ENCODE assay signal across 24 mouse cellular contexts in the genomic region with DNA sequence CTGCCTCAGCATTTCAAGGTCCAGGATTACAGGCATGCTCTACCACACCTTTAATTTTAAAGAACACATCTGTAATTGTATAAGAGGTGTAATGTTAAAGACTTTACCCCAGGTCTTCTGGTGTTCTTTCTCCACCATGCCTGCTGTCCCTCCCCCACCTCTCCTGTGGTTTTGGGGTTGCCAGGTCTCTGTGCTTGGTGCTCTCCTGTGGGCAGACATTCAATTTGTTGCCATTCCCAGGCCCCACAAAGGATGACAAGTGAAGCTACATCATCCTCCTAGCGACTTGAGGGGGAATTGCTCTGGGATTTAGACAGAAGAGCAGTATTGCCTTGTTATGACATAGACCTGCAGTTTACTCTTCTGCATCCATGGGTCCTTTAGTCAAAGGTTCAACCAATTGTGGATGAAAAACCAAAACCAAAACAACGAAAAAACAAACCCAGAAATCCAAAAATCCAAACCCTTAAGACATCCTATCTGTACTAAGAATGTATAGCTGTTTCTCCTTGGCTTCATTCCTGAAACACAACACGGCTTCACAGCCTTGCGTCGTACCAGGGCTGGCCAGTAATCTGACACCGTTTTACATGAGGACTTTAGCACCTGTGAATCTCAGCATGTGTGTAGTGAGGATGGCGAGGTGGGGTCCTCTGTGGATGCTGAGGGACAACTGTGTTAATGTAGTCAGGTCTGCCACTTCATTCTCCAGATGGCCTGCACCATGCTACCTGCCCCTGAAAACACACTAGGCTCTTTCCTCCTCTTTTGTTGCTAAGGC. TPM values are rescaled to one million over a fixed set of nuclear protein-coding genes. Genes with fewer than 3 reads are reported as not detected.
A peak's percentile ranks its signal among the peaks of the same experiment; 100 is the strongest.
DNase-seq lines count a peak whose midpoint lies in the region; ATAC-seq and TF ChIP-seq lines count a peak whose summit lies in the region.
"Had no signal": no experiment of that assay in that cellular context is flagged by ENCODE, and none has a peak within 500 bp of the region (broad histone marks: within the 10 kb centered on the region; RNA-seq: fewer than 3 reads in every experiment).

No protein-coding gene starts in this region.

- H3K4me1 ChIP-seq in limb, embryonic 12.5 days (replicated peaks) = peaks cover 18% of the 10 kb centered on the region; the same call in 1 of the 2 replicates
- H3K4me1 ChIP-seq: forebrain, embryonic 15.5 days had no signal

- H3K27ac ChIP-seq in layer of hippocampus, adult 2 months = 0 out of 2 replicates have a peak overlapping the region, but pooled peaks have one; percentile 10
- H3K27ac ChIP-seq in limb, embryonic 12.5 days = no peak overlapping the region
- H3K27ac ChIP-seq: embryonic facial prominence, embryonic 13.5 days; forebrain, embryonic 15.5 days; heart, embryonic 15.5 days; hindbrain, embryonic 14.5 days; kidney, postnatal 0 days; limb, embryonic 13.5 days; midbrain, embryonic 13.5 days; stomach, postnatal 0 days had no signal

- H3K4me3 ChIP-seq in layer of hippocampus, adult 2 months = no peak overlapping the region
- no peak overlapping the region for H3K4me3 ChIP-seq in limb, embryonic 12.5 days (replicated peaks)
- H3K4me3 ChIP-seq: embryonic facial prominence, embryonic 13.5 days; forebrain, embryonic 15.5 days; heart, embryonic 15.5 days; limb, embryonic 13.5 days; midbrain, embryonic 13.5 days had no signal

- H3K9me3 ChIP-seq in limb, embryonic 12.5 days = no peaks in the 10 kb centered on the region
- H3K9me3 ChIP-seq: embryonic facial prominence, embryonic 13.5 days; forebrain, embryonic 15.5 days; heart, embryonic 15.5 days; limb, embryonic 13.5 days; midbrain, embryonic 13.5 days had no signal

- peak; percentile 56 for DNase-seq in cerebellum, adult 9-11 months
- DNase-seq in layer of hippocampus, adult 2 months (ENCODE audit: low spot score in 2 of 2) = no peak
- no peak for DNase-seq in layer of hippocampus, adult 11-12 months (ENCODE audit: low spot score)
- peak; percentile 46 for DNase-seq in 3T3-L1 (ENCODE audit: low read depth, low spot score)
- no peak for DNase-seq in embryo, embryonic 10 days (ENCODE audit: low spot score)
- DNase-seq: adrenal gland, postnatal 36 days; cerebellum, adult 9-10 months; gastrocnemius, postnatal 36 days; heart, postnatal 36 days; lung, adult 18-20 months; right cerebral cortex, postnatal 14 days; thymus, adult 2 months; thymus, postnatal 4 days had no signal

- H3K27me3 ChIP-seq in limb, embryonic 12.5 days = no peaks in the 10 kb centered on the region
- H3K27me3 ChIP-seq: embryonic facial prominence, embryonic 13.5 days; forebrain, embryonic 15.5 days; limb, embryonic 13.5 days; midbrain, embryonic 13.5 days; Patski had no signal

- no peak overlapping the region for H3K9ac ChIP-seq in limb, embryonic 12.5 days (replicated peaks)
- H3K9ac ChIP-seq: embryonic facial prominence, embryonic 13.5 days; forebrain, embryonic 15.5 days; heart, embryonic 15.5 days; hindbrain, embryonic 14.5 days; limb, embryonic 13.5 days; midbrain, embryonic 13.5 days had no signal

- no peak for ATAC-seq in cerebellum, adult (ENCODE audit: insufficient number of reproducible peaks, low FRiP score, low TSS enrichment)
- ATAC-seq in limb, embryonic 12.5 days (ENCODE audit: insufficient number of reproducible peaks, insufficient read depth, low FRiP score, low TSS enrichment, low read depth) = 0 out of 2 replicates have a peak, but pooled peaks have one; percentile 26
- ATAC-seq: forebrain, embryonic 15.5 days; midbrain, embryonic 13.5 days had no signal

- no peaks in the 10 kb centered on the region for H3K36me3 ChIP-seq in limb, embryonic 12.5 days
- H3K36me3 ChIP-seq: embryonic facial prominence, embryonic 13.5 days; forebrain, embryonic 15.5 days; heart, embryonic 15.5 days; limb, embryonic 13.5 days; midbrain, embryonic 13.5 days had no signal

- no peak for TF ChIP-seq CTCF in layer of hippocampus, adult 2 months (conservative IDR thresholded peaks at IDR 0.05)

- H3K4me2 ChIP-seq in limb, embryonic 12.5 days = no peak overlapping the region
- H3K4me2 ChIP-seq: embryonic facial prominence, embryonic 13.5 days; forebrain, embryonic 15.5 days; heart, embryonic 15.5 days; hindbrain, embryonic 14.5 days; limb, embryonic 13.5 days; midbrain, embryonic 13.5 days had no signal

- WGBS in limb, embryonic 12.5 days = 22% methylated on average over 7 of the region's 7 CpGs

RNA-seq across cellular contexts. Expression of a gene that starts 15.1 kb away (rescaled TPM):
- 10 to 100 TPM; 85.8 to 91.6 TPM for total RNA-seq in layer of hippocampus, adult 2 months (2021)
- polyA plus RNA-seq in limb, embryonic 12.5 days (2016; fragmentation: Nextera tagmentation; extraction: Ambion mirVana) = 13.8 and 16.4 TPM in 2 replicates

RNA-seq across cellular contexts. Expression of a gene that starts 41.6 kb away (rescaled TPM):
- total RNA-seq in layer of hippocampus, adult 2 months (2021) = 10 to 100 TPM; 32.7 to 37.0 TPM
- 21.1 and 22.7 TPM in 2 replicates for polyA plus RNA-seq in limb, embryonic 12.5 days (2016; fragmentation: Nextera tagmentation; extraction: Ambion mirVana)

Comparison
In these comparisons a context has a peak if more than half of its experiments do, and no peak if none do; other contexts are left out.
1. DNase-seq: peak in cerebellum, adult 9-11 months (single experiment) and 3T3-L1 (single experiment); none in layer of hippocampus, adult 2 months (0 of 2), layer of hippocampus, adult 11-12 months (single experiment) and embryo, embryonic 10 days (single experiment).